Mouse (Mus musculus) hindbrain, embryonic 15.5 days (tissue): ENCODE results near the gene AC109138.7. TPM values are rescaled to one million over a fixed set of nuclear protein-coding genes. Genes with fewer than 3 reads are reported as not detected.

Experiments
- ATAC-seq: fragments of 200-750 bp; cut with Nextera tagmentation; 2 replicates; pipeline ENCODE4 v1.8.0; 2017; ENCODE audit warnings: low read depth, moderate number of reproducible peaks, moderate TSS enrichment; ENCODE audit not compliant: low FRiP score
- H3K27ac ChIP-seq: fragments of 300-500 bp; sonication (generic); replicated peaks from 2 replicates; pipeline ENCODE4 v1.5.1; 2015; ENCODE audit warnings: mild to moderate bottlenecking, inconsistent platforms
- H3K27me3 ChIP-seq: fragments of 300-500 bp; sonication (generic); 2 replicates; pipeline ENCODE4 v1.6.1; 2015; ENCODE audit warnings: control low read depth, inconsistent platforms
- H3K36me3 ChIP-seq: fragments of 300-500 bp; sonication (generic); 2 replicates; pipeline ENCODE4 v1.6.1; 2015; ENCODE audit warnings: control low read depth, inconsistent platforms
- H3K4me1 ChIP-seq: fragments of 300-500 bp; sonication (generic); replicated peaks from 2 replicates; pipeline ENCODE4 v1.6.1; 2015; ENCODE audit warnings: control low read depth, inconsistent platforms
- H3K4me2 ChIP-seq: fragments of 300-500 bp; sonication (generic); 2 replicates; pipeline ENCODE4 v1.6.1; 2015; ENCODE audit warnings: moderate library complexity, mild to moderate bottlenecking, inconsistent platforms
- H3K4me3 ChIP-seq: fragments of 300-500 bp; sonication (generic); 2 replicates; pipeline ENCODE4 v1.5.1; 2015; ENCODE audit warnings: mild to moderate bottlenecking, inconsistent platforms
- H3K9ac ChIP-seq: fragments of 300-500 bp; sonication (generic); 2 replicates; pipeline ENCODE4 v1.6.1; 2015; ENCODE audit warnings: inconsistent platforms
- H3K9me3 ChIP-seq: fragments of 300-500 bp; sonication (generic); 2 replicates; pipeline ENCODE4 v1.6.1; 2016; ENCODE audit warnings: control low read depth, inconsistent platforms
- WGBS: fragments of 180-500 bp; shearing (Covaris S2); methylation state at CpG from one replicate; pipeline ENCODE4 v1.1.7; 2015; 5-methylcytosine and 5-hydroxymethylcytosine counted together
- polyA plus RNA-seq: library from polyadenylated mRNA; unstranded; fragments of >200 nt; fragmentation: Nextera tagmentation; extraction: Ambion mirVana; gene quantifications from 2 replicates; pipeline ENCODE4 v1.2.1, GENCODE M21; 2015

AC109138.7 gene
- polyA plus RNA-seq, 1 experiment from 2014 or later = not detected

- Histone ChIP-seq H3K9me3 (no peaks in the 10 kb centered on the region), H3K27ac (0 out of 2 replicates have a peak overlapping the region, but pooled peaks have one; percentile 15), H3K4me2 (peak overlapping the region; percentile 97), H3K4me3 (peak overlapping the region; percentile 49), H3K36me3 (no peaks in the 10 kb centered on the region), H3K9ac (peak overlapping the region; percentile 46), H3K27me3 (peaks cover 56% of the 10 kb centered on the region), H3K4me1 (peaks cover 39% of the 10 kb centered on the region)
- WGBS = under 1% methylated on average over 51 of the region's 81 CpGs
- ATAC-seq = no peak
Measured at GRCm38 (mm10) chr19:4214771-4215450, 754 bp downstream of the AC109138.7 start.

GRCm38 (mm10) chr19:4215451-4215840, 1.3 kb downstream of the AC109138.7 start:
- Histone ChIP-seq H3K9ac (peak overlapping the region; percentile 46), H3K4me1 (peaks cover 44% of the 10 kb centered on the region), H3K27me3 (peaks cover 56% of the 10 kb centered on the region), H3K4me2 (peak overlapping the region; percentile 97), H3K9me3 (no peaks in the 10 kb centered on the region), H3K27ac (no peak overlapping the region), H3K36me3 (no peaks in the 10 kb centered on the region), H3K4me3 (peak overlapping the region; percentile 49)
- WGBS = 2% methylated on average over 14 of the region's 21 CpGs
- ATAC-seq = no peak

GRCm38 (mm10) chr19:4216041-4216685, 2.0 kb downstream of the AC109138.7 start:
- H3K27me3 ChIP-seq = peaks cover 53% of the 10 kb centered on the region
- H3K27ac ChIP-seq = no peak overlapping the region
- 25% methylated on average over 14 of the region's 14 CpGs for WGBS
- H3K4me3 ChIP-seq = peak overlapping the region; percentile 3; the same call in 1 of the 2 replicates
- no peaks in the 10 kb centered on the region for H3K9me3 ChIP-seq
- ATAC-seq = no peak
- no peak overlapping the region for H3K9ac ChIP-seq
- H3K36me3 ChIP-seq = no peaks in the 10 kb centered on the region
- peak overlapping the region; percentile 32 for H3K4me2 ChIP-seq
- H3K4me1 ChIP-seq = peaks cover 51% of the 10 kb centered on the region

- H3K9ac ChIP-seq = no peak overlapping the region
- H3K4me2 ChIP-seq = no peak overlapping the region
- peaks cover 56% of the 10 kb centered on the region for H3K4me1 ChIP-seq
- H3K9me3 ChIP-seq = no peaks in the 10 kb centered on the region
- ATAC-seq = no peak
- no peak overlapping the region for H3K4me3 ChIP-seq
- WGBS = 23% methylated on average over 5 of the region's 5 CpGs
- peaks cover 43% of the 10 kb centered on the region for H3K27me3 ChIP-seq
- no peak overlapping the region for H3K27ac ChIP-seq
- no peaks in the 10 kb centered on the region for H3K36me3 ChIP-seq
Measured at GRCm38 (mm10) chr19:4217140-4217539, 3.0 kb downstream of the AC109138.7 start.

GRCm38 (mm10) chr19:4217855-4218254, 3.7 kb downstream of the AC109138.7 start:
- Histone ChIP-seq H3K27me3 (peaks cover 39% of the 10 kb centered on the region), H3K9ac (no peak overlapping the region), H3K4me1 (peaks cover 58% of the 10 kb centered on the region), H3K4me2 (no peak overlapping the region), H3K9me3 (no peaks in the 10 kb centered on the region), H3K4me3 (no peak overlapping the region), H3K27ac (no peak overlapping the region), H3K36me3 (no peaks in the 10 kb centered on the region)
- ATAC-seq = no peak
- 45% methylated on average over 3 of the region's 3 CpGs for WGBS

DNA sequence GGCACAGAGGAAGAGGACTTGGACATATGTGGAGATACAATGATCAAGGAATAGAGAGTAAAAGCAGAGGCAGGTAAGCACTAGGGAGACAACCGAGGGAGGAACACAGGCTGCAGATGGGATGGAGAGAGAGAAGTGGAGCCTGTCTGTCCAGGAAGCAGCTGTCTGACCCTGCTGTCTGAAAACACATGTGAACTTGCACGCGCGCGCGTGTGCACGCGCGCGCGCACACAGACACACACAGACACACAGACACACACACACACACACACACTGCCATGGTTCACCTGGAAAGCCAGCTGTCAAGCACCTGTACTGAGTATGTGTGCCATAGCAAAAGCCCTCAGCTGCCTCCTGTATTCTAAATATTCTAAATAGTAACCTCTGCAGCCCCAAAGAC, 4.1 kb downstream of the AC109138.7 start:
- Histone ChIP-seq H3K27me3 (peaks cover 34% of the 10 kb centered on the region), H3K4me2 (no peak overlapping the region), H3K36me3 (no peaks in the 10 kb centered on the region), H3K4me3 (no peak overlapping the region), H3K9ac (no peak overlapping the region), H3K9me3 (no peaks in the 10 kb centered on the region), H3K27ac (no peak overlapping the region), H3K4me1 (peaks cover 54% of the 10 kb centered on the region)
- no peak for ATAC-seq
- WGBS = 89% methylated on average over 11 of the region's 11 CpGs

GRCm38 (mm10) chr19:4218784-4219183, 4.6 kb downstream of the AC109138.7 start:
- Histone ChIP-seq H3K27ac (no peak overlapping the region), H3K36me3 (no peaks in the 10 kb centered on the region), H3K27me3 (peaks cover 29% of the 10 kb centered on the region), H3K9ac (no peak overlapping the region), H3K4me1 (peaks cover 51% of the 10 kb centered on the region), H3K4me3 (no peak overlapping the region), H3K9me3 (no peaks in the 10 kb centered on the region), H3K4me2 (no peak overlapping the region)
- WGBS = 74% methylated on average over 1 of the region's 1 CpGs
- no peak for ATAC-seq

DNA sequence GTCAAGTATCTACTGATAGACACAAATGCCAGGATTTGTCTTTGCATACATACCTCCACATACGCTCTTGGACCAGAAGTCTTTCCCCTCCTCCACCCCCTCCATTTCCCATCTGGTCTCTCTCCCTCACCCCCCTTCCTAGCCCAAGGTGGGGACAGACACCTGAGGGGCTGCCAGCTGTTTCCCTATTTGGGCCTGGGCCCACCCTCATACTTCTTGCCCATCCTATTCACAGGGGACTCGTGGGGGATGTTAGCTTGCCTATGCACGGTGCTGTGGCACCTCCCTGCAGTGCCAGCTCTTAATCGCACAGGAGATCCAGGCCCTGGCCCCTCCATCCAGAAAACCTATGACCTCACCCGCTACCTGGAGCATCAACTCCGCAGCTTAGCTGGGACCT, 5.8 kb downstream of the AC109138.7 start:
- Histone ChIP-seq H3K4me1 (peaks cover 39% of the 10 kb centered on the region), H3K9me3 (no peaks in the 10 kb centered on the region), H3K4me2 (no peak overlapping the region), H3K36me3 (no peaks in the 10 kb centered on the region), H3K9ac (no peak overlapping the region), H3K27me3 (peaks cover 23% of the 10 kb centered on the region), H3K4me3 (no peak overlapping the region), H3K27ac (no peak overlapping the region)
- 86% methylated on average over 6 of the region's 6 CpGs for WGBS
- no peak for ATAC-seq

- no peaks in the 10 kb centered on the region for H3K36me3 ChIP-seq
- ATAC-seq = no peak
- no peak overlapping the region for H3K4me2 ChIP-seq
- WGBS = 52% methylated on average over 4 of the region's 4 CpGs
- H3K27me3 ChIP-seq = peaks cover 18% of the 10 kb centered on the region
- no peak overlapping the region for H3K9ac ChIP-seq
- H3K9me3 ChIP-seq = no peaks in the 10 kb centered on the region
- no peak overlapping the region for H3K27ac ChIP-seq
- H3K4me1 ChIP-seq = peaks cover 34% of the 10 kb centered on the region
- no peak overlapping the region for H3K4me3 ChIP-seq
Measured at GRCm38 (mm10) chr19:4220416-4220815, 6.3 kb downstream of the AC109138.7 start.

- ATAC-seq = no peak
- no peak overlapping the region for H3K27ac ChIP-seq
Measured at GRCm38 (mm10) chr19:4220957-4221743, 7.0 kb downstream of the AC109138.7 start.

GRCm38 (mm10) chr19:4222165-4222564, 8.0 kb downstream of the AC109138.7 start:
- no peak overlapping the region for H3K4me2 ChIP-seq
- H3K4me3 ChIP-seq = no peak overlapping the region
- H3K36me3 ChIP-seq = no peaks in the 10 kb centered on the region
- no peak overlapping the region for H3K27ac ChIP-seq
- ATAC-seq = 0 out of 2 replicates have a peak, but pooled peaks have one; percentile 69
- peaks cover 21% of the 10 kb centered on the region for H3K4me1 ChIP-seq
- H3K9me3 ChIP-seq = no peaks in the 10 kb centered on the region
- H3K9ac ChIP-seq = no peak overlapping the region
- H3K27me3 ChIP-seq = peaks cover 4% of the 10 kb centered on the region
- WGBS = 60% methylated on average over 11 of the region's 11 CpGs

More at GRCm38 (mm10) chr19:4220957-4221743, 7.0 kb downstream of the AC109138.7 start:
- Histone ChIP-seq H3K4me2 (no peak overlapping the region), H3K27me3 (peaks cover 13% of the 10 kb centered on the region), H3K9me3 (no peaks in the 10 kb centered on the region), H3K36me3 (no peaks in the 10 kb centered on the region), H3K4me1 (peaks cover 30% of the 10 kb centered on the region), H3K9ac (no peak overlapping the region), H3K4me3 (no peak overlapping the region)
- WGBS = 43% methylated on average over 14 of the region's 14 CpGs

DNA sequence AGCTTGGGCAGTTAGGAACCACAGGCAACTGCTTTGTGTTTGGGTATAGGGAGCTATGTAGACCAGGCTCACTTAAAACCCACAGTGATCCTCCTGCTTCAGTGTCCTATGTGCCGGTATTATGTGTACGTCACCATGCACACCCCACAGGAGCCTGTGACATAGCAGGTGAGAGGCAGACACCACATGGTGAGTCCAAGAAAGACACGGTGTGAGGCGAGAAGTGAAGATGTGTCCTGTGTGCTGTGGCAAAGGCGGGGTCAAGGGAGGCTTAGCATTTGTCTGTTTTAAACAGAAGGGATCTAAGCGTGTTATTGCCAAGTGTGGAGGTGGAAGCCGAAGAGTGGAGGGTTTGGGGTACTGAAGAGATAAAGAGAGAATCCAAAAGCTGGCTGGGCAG, 12.6 kb downstream of the AC109138.7 start:
- H3K4me2 ChIP-seq = no peak overlapping the region
- H3K9me3 ChIP-seq = no peaks in the 10 kb centered on the region
- no peak overlapping the region for H3K4me3 ChIP-seq
- no peak overlapping the region for H3K27ac ChIP-seq
- ATAC-seq = no peak
- H3K36me3 ChIP-seq = no peaks in the 10 kb centered on the region
- 0 out of 2 replicates have a peak, but pooled peaks cover 9% of the 10 kb centered on the region for H3K27me3 ChIP-seq
- H3K4me1 ChIP-seq = peaks cover 12% of the 10 kb centered on the region
- 89% methylated on average over 7 of the region's 7 CpGs for WGBS
- H3K9ac ChIP-seq = no peak overlapping the region
